Comparison of ENCODE assay signal across 8 mouse cellular contexts in genomic region chr1:133030461-133030860, GRCm38 (mm10). TPM values are rescaled to one million over a fixed set of nuclear protein-coding genes. Genes with fewer than 3 reads are reported as not detected.
DNase-seq lines count a peak whose midpoint lies in the region; ATAC-seq and TF ChIP-seq lines count a peak whose summit lies in the region.

Mdm4 (minus strand) TSS chr1:133030561.

- H3K27ac ChIP-seq in spleen, adult 2 months (ENCODE audit: insufficient read depth, low read length), result peak within 1 kb of the TSS; percentile 80
- H3K27ac ChIP-seq in limb, embryonic 10.5 days, result no peak within 1 kb of the TSS
- H3K27ac ChIP-seq in neural tube, embryonic 15.5 days (replicated peaks), result no peak within 1 kb of the TSS

- no peak for ATAC-seq in erythroid progenitor cell, adult 5-6 weeks (replicated peaks; ENCODE audit: low FRiP score, poor library complexity, severe bottlenecking)
- no peak for ATAC-seq in neural tube, embryonic 15.5 days (ENCODE audit: low FRiP score)

- H3K4me3 ChIP-seq in spleen, adult 2 months (ENCODE audit: extremely low read depth, insufficient read depth, insufficient read length), result no peak within 1 kb of the TSS
- no peak within 1 kb of the TSS for H3K4me3 ChIP-seq in limb, embryonic 10.5 days
- no peak within 1 kb of the TSS for H3K4me3 ChIP-seq in neural tube, embryonic 15.5 days (replicated peaks)

- no peak within 1 kb of the TSS for H3K9ac ChIP-seq in neural tube, embryonic 15.5 days (replicated peaks)

- no peaks in the 10 kb centered on the region for H3K9me3 ChIP-seq in limb, embryonic 10.5 days (replicated peaks)
- H3K9me3 ChIP-seq in neural tube, embryonic 15.5 days (replicated peaks), result no peaks in the 10 kb centered on the region

- no peak for TF ChIP-seq CTCF in spleen, adult 2 months (IDR thresholded peaks at IDR 0.05; ENCODE audit: extremely low read depth, insufficient read depth, insufficient read length, insufficient replicate concordance)

- H3K4me2 ChIP-seq in neural tube, embryonic 15.5 days, result no peak within 1 kb of the TSS

- intact Hi-C loops in heart, postnatal 10 days (cut with DNase I), result loop anchor here (10.0 kb wide), 1 partner anchor 574 kb away; no protein-coding TSS in a partner anchor

- no peaks in the 10 kb centered on the region for H3K36me3 ChIP-seq in spleen, adult 2 months (ENCODE audit: control insufficient read depth, insufficient read depth, low read length)
- no peaks in the 10 kb centered on the region for H3K36me3 ChIP-seq in limb, embryonic 10.5 days
- no peaks in the 10 kb centered on the region for H3K36me3 ChIP-seq in neural tube, embryonic 15.5 days

- H3K27me3 ChIP-seq in spleen, adult 2 months (ENCODE audit: control insufficient read depth, insufficient read depth, low read length), result no peaks in the 10 kb centered on the region
- H3K27me3 ChIP-seq in limb, embryonic 10.5 days (ENCODE audit: low read depth, poor library complexity, severe bottlenecking), result no peaks in the 10 kb centered on the region
- no peaks in the 10 kb centered on the region for H3K27me3 ChIP-seq in neural tube, embryonic 15.5 days (replicated peaks)

- TF ChIP-seq POLR2A in spleen, adult 2 months (IDR thresholded peaks at IDR 0.05; ENCODE audit: low read depth, low read length), result no peak

- 94% methylated on average over 5 of the region's 5 CpGs for WGBS in spleen, adult 2 months
- WGBS in limb, embryonic 10.5 days, result 93% methylated on average over 5 of the region's 5 CpGs
- 93% methylated on average over 5 of the region's 5 CpGs for WGBS in neural tube, embryonic 15.5 days

- DNase-seq in spleen, adult 2 months (ENCODE audit: low read depth in 1 of 2, low spot score in 2 of 2), result no peak
- no peak for DNase-seq in spleen, adult 18-20 months
- no peak for DNase-seq in heart, postnatal 10 days
- no peak for DNase-seq in limb, embryonic 10.5 days (ENCODE audit: low spot score)
- DNase-seq in adipocyte (ENCODE audit: low spot score), result no peak
- no peak for DNase-seq in testis, postnatal 14 days (ENCODE audit: low spot score)

- peaks cover 4% of the 10 kb centered on the region; the same call in 1 of the 2 replicates for H3K4me1 ChIP-seq in spleen, adult 2 months (ENCODE audit: control insufficient read depth, insufficient read depth, insufficient read length)
- H3K4me1 ChIP-seq in limb, embryonic 10.5 days, result peaks cover 6% of the 10 kb centered on the region
- peaks cover 13% of the 10 kb centered on the region for H3K4me1 ChIP-seq in neural tube, embryonic 15.5 days

RNA-seq across cellular contexts. Expression of gene Mdm4, which starts in this region (rescaled TPM):
- 34.0 and 39.3 TPM in 2 replicates for polyA plus RNA-seq in spleen, adult 2 months (2012; rRNA removed)
- 92.3 and 118 TPM in 2 replicates for total RNA-seq in erythroid progenitor cell, adult 5-6 weeks (2015; ENCODE audit: low replicate concordance)
- total RNA-seq in erythroid progenitor cell, adult 5-6 weeks (2017; ENCODE audit: low replicate concordance), result 148 and 163 TPM in 2 replicates
- 10 to 100 TPM; 48.9 to 49.0 TPM for total RNA-seq in heart, postnatal 10 days (2021)
- 35.0 and 43.4 TPM in 2 replicates for polyA plus RNA-seq in limb, embryonic 10.5 days (2016; fragmentation: Nextera tagmentation; extraction: Ambion mirVana)
- 30.1 and 33.0 TPM in 2 replicates for polyA plus RNA-seq in neural tube, embryonic 15.5 days (2015; fragmentation: Nextera tagmentation; extraction: Ambion mirVana)
